In the genomic region with DNA sequence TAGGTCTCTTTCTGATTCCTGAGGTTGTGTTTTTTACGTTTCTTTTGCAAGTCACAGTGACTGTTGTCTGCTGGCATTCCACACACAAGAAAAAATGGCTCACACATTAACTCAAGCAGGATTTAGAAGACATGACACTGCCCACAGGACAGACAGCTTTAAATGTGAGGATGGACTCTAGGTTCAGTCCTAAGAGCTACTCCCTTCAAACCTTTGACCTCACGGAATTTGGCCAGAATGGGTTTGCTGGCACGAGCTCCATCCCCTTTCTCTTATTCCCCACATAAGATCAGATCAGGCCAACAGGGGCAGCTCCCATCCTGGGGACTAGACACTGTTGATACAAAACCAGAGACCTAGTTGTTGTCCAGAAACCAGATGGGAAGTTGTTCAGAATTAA, we compare ENCODE assay signal across 25 mouse cellular contexts. TPM values are rescaled to one million over a fixed set of nuclear protein-coding genes. Genes with fewer than 3 reads are reported as not detected.
DNase-seq lines count a peak whose midpoint lies in the region; ATAC-seq and TF ChIP-seq lines count a peak whose summit lies in the region.
"Had no signal": no experiment of that assay in that cellular context is flagged by ENCODE, and none has a peak within 500 bp of the region (broad histone marks: within the 10 kb centered on the region; RNA-seq: fewer than 3 reads in every experiment).

No protein-coding gene starts in this region.

- no peaks in the 10 kb centered on the region for H3K27me3 ChIP-seq in kidney, adult 2 months (replicated peaks; ENCODE audit: control insufficient read depth, insufficient read depth, low read length)
- H3K27me3 ChIP-seq in kidney, embryonic 14.5 days (ENCODE audit: control insufficient read depth, insufficient read depth, low read length): no peaks in the 10 kb centered on the region
- H3K27me3 ChIP-seq in kidney, postnatal 0 days (ENCODE audit: insufficient read depth, low read length): no peaks in the 10 kb centered on the region
- H3K27me3 ChIP-seq: embryonic facial prominence, embryonic 12.5 days; embryonic facial prominence, embryonic 15.5 days had no signal

- no peak overlapping the region for H3K9ac ChIP-seq in kidney, embryonic 14.5 days (ENCODE audit: low read depth, low read length)
- no peak overlapping the region for H3K9ac ChIP-seq in kidney, postnatal 0 days (ENCODE audit: low read depth, low read length)
- H3K9ac ChIP-seq: embryonic facial prominence, embryonic 12.5 days; embryonic facial prominence, embryonic 15.5 days; forebrain, postnatal 0 days; heart, embryonic 13.5 days; hindbrain, embryonic 14.5 days had no signal

- TF ChIP-seq POLR2A in kidney, adult 2 months (IDR thresholded peaks at IDR 0.05; ENCODE audit: low read depth, low read length): no peak

- DNase-seq in kidney, adult 2 months: peak; percentile 93
- DNase-seq in kidney, postnatal 0 days (ENCODE audit: low spot score): no peak
- peak; percentile 76 for DNase-seq in kidney, postnatal 14 days
- DNase-seq in yolk sac, embryonic 10.5 days (ENCODE audit: low spot score): peak; percentile 67
- no peak for DNase-seq in frontal cortex, postnatal 25 days (ENCODE audit: low spot score in 2 of 2)
- DNase-seq in heart, adult 9 months (ENCODE audit: low spot score in 2 of 2): no peak
- DNase-seq: adrenal gland, adult 2 months; adrenal gland, postnatal 14 days; cerebellum, adult 11 months; cerebellum, adult 2 months; cerebellum, adult 9-11 months; cerebellum, postnatal 25 days; forebrain, postnatal 0 days; gastrocnemius, postnatal 25 days; heart, adult 18-20 months; heart, postnatal 14 days; heart, postnatal 4 days had no signal

- no peaks in the 10 kb centered on the region for H3K36me3 ChIP-seq in kidney, adult 2 months (ENCODE audit: control insufficient read depth, insufficient read depth, low read length)
- H3K36me3 ChIP-seq in kidney, embryonic 14.5 days (ENCODE audit: control insufficient read depth, insufficient read depth, low read length): no peaks in the 10 kb centered on the region
- H3K36me3 ChIP-seq in kidney, postnatal 0 days (ENCODE audit: insufficient read depth, low read length): no peaks in the 10 kb centered on the region
- H3K36me3 ChIP-seq: embryonic facial prominence, embryonic 12.5 days; embryonic facial prominence, embryonic 15.5 days; heart, embryonic 10.5 days; heart, embryonic 13.5 days had no signal

- H3K9me3 ChIP-seq in kidney, embryonic 14.5 days (ENCODE audit: control insufficient read depth, low read length): no peaks in the 10 kb centered on the region
- no peaks in the 10 kb centered on the region for H3K9me3 ChIP-seq in kidney, postnatal 0 days (replicated peaks; ENCODE audit: low read length)
- H3K9me3 ChIP-seq: embryonic facial prominence, embryonic 12.5 days; embryonic facial prominence, embryonic 15.5 days; heart, embryonic 10.5 days; heart, embryonic 13.5 days had no signal

- H3K4me2 ChIP-seq in kidney, embryonic 14.5 days (replicated peaks; ENCODE audit: low read depth, low read length): no peak overlapping the region
- H3K4me2 ChIP-seq in kidney, postnatal 0 days (ENCODE audit: low read length): no peak overlapping the region
- H3K4me2 ChIP-seq: embryonic facial prominence, embryonic 12.5 days; embryonic facial prominence, embryonic 15.5 days; heart, embryonic 13.5 days; hindbrain, embryonic 14.5 days had no signal

- no peaks in the 10 kb centered on the region; the same call in 1 of the 2 replicates for H3K4me1 ChIP-seq in kidney, adult 2 months (ENCODE audit: control insufficient read depth, insufficient read depth, low read length)
- H3K4me1 ChIP-seq in kidney, embryonic 14.5 days (ENCODE audit: control insufficient read depth, insufficient read depth, low read length): 0 out of 2 replicates have a peak, but pooled peaks cover 3% of the 10 kb centered on the region
- no peaks in the 10 kb centered on the region for H3K4me1 ChIP-seq in kidney, postnatal 0 days (replicated peaks; ENCODE audit: insufficient read depth, low read length)
- H3K4me1 ChIP-seq: embryonic facial prominence, embryonic 15.5 days; heart, embryonic 10.5 days had no signal

- H3K4me3 ChIP-seq in kidney, adult 2 months (ENCODE audit: insufficient read depth, low read depth, low read length): no peak overlapping the region
- H3K4me3 ChIP-seq in kidney, embryonic 14.5 days (ENCODE audit: low read length): no peak overlapping the region
- no peak overlapping the region for H3K4me3 ChIP-seq in kidney, postnatal 0 days (replicated peaks; ENCODE audit: low read depth, low read length)
- H3K4me3 ChIP-seq: embryonic facial prominence, embryonic 12.5 days; embryonic facial prominence, embryonic 15.5 days; heart, embryonic 10.5 days; heart, embryonic 13.5 days had no signal

- 55% methylated on average over 3 of the region's 3 CpGs for WGBS in kidney, adult 2 months
- WGBS in kidney, embryonic 14.5 days: 68% methylated on average over 3 of the region's 3 CpGs
- WGBS in kidney, postnatal 0 days: 57% methylated on average over 3 of the region's 3 CpGs

- no peak for TF ChIP-seq CTCF in kidney, adult 2 months (conservative IDR thresholded peaks at IDR 0.05; ENCODE audit: insufficient read depth, insufficient read length, low read depth, low read length)
- no peak for TF ChIP-seq CTCF in kidney, postnatal 0 days (IDR thresholded peaks at IDR 0.05; ENCODE audit: low read depth)

- ATAC-seq in kidney, embryonic 14.5 days (ENCODE audit: low FRiP score, low TSS enrichment): no peak
- no peak for ATAC-seq in kidney, postnatal 0 days (replicated peaks; ENCODE audit: low FRiP score, low read depth)
- ATAC-seq: CD4-positive, CD25-positive, alpha-beta regulatory T cell, adult 4 months; forebrain, embryonic 14.5 days; forebrain, postnatal 0 days had no signal

- peak overlapping the region; percentile 39; the same call in 1 of the 2 replicates for H3K27ac ChIP-seq in kidney, adult 2 months (ENCODE audit: insufficient read depth, low read depth, low read length)
- H3K27ac ChIP-seq in kidney, embryonic 14.5 days (ENCODE audit: low read depth, low read length): no peak overlapping the region
- 0 out of 2 replicates have a peak overlapping the region, but pooled peaks have one; percentile 13 for H3K27ac ChIP-seq in kidney, postnatal 0 days
- H3K27ac ChIP-seq: embryonic facial prominence, embryonic 12.5 days; embryonic facial prominence, embryonic 15.5 days; heart, embryonic 10.5 days; heart, embryonic 13.5 days; hindbrain, embryonic 14.5 days had no signal

RNA-seq across cellular contexts. Expression of a gene that starts 10.1 kb away (rescaled TPM):
- 53.5 and 56.0 TPM in 2 replicates for polyA plus RNA-seq in kidney, adult 2 months (2012; rRNA removed)
- polyA plus RNA-seq in kidney, embryonic 14.5 days (2014; fragmentation: Nextera tagmentation; extraction: Ambion mirVana): 14.8 and 19.9 TPM in 2 replicates
- 26.5 and 27.2 TPM in 2 replicates for polyA plus RNA-seq in kidney, postnatal 0 days (2015; fragmentation: Nextera tagmentation; extraction: Ambion mirVana)
- polyA plus RNA-seq: CD4-positive, CD25-positive, alpha-beta regulatory T cell, adult 4 months; heart, embryonic 10.5 days had no signal

Comparison
In these comparisons a context has a peak if more than half of its experiments do, and no peak if none do; other contexts are left out.
1. DNase-seq: peak in kidney, adult 2 months (single experiment), kidney, postnatal 14 days (single experiment) and yolk sac, embryonic 10.5 days (single experiment); none in kidney, postnatal 0 days (single experiment), frontal cortex, postnatal 25 days (0 of 2) and heart, adult 9 months (0 of 2).